Mouse (Mus musculus) kidney, postnatal 14 days (tissue): ENCODE results near the gene Pvalb.

Source experiments
- DNase-seq: peaks from one replicate; pipeline ENCODE4 v3.0.0; 2022; ENCODE audit warnings: mixed read lengths

Gene Pvalb

GRCm38 (mm10) chr15:78158335-78158734 is 47.9 kb downstream of the Pvalb start:
- DNase-seq, result no peak

GRCm38 (mm10) chr15:78157824-78158223 is 48.4 kb downstream of the Pvalb start:
- DNase-seq, result no peak

GRCm38 (mm10) chr15:78157330-78157729 is 48.9 kb downstream of the Pvalb start:
- DNase-seq, result no peak

GRCm38 (mm10) chr15:78155421-78155820 is 50.8 kb downstream of the Pvalb start:
- no peak for DNase-seq

GRCm38 (mm10) chr15:78153045-78153775 is 53.0 kb downstream of the Pvalb start:
- DNase-seq, result peak; percentile 39

GRCm38 (mm10) chr15:78148565-78148964 is 57.6 kb downstream of the Pvalb start:
- DNase-seq, result no peak
